Mouse (Mus musculus) forebrain, embryonic 12.5 days (tissue): ENCODE measurements around the gene Itpr2. TPM values are rescaled to one million over a fixed set of nuclear protein-coding genes. Genes with fewer than 3 reads are reported as not detected.
A peak's percentile ranks its signal among the peaks of the same experiment; 100 is the strongest.

ENCODE experiments used
- ATAC-seq: fragments of 200-750 bp; cut with Nextera tagmentation; 2 replicates; pipeline ENCODE4 v1.8.0; 2017; ENCODE audit warnings: moderate TSS enrichment; ENCODE audit not compliant: low FRiP score
- H3K27ac ChIP-seq: fragments of 300-500 bp; sonication (generic); 2 replicates; pipeline ENCODE4 v1.5.1; 2016; ENCODE audit warnings: mild to moderate bottlenecking
- H3K27me3 ChIP-seq: fragments of 300-500 bp; sonication (generic); 2 replicates; pipeline ENCODE4 v1.6.1; 2016; ENCODE audit warnings: mild to moderate bottlenecking
- H3K36me3 ChIP-seq: fragments of 300-500 bp; sonication (generic); replicated peaks from 2 replicates; pipeline ENCODE4 v1.6.1; 2016; ENCODE audit warnings: mild to moderate bottlenecking
- H3K4me1 ChIP-seq: fragments of 300-500 bp; sonication (generic); 2 replicates; pipeline ENCODE4 v1.6.1; 2016
- H3K4me2 ChIP-seq: fragments of 300-500 bp; sonication (generic); 2 replicates; pipeline ENCODE4 v1.6.1; 2016; ENCODE audit warnings: mild to moderate bottlenecking, moderate library complexity
- H3K4me3 ChIP-seq: fragments of 300-500 bp; sonication (generic); replicated peaks from 2 replicates; pipeline ENCODE4 v1.5.1; 2016; ENCODE audit warnings: mild to moderate bottlenecking
- H3K9ac ChIP-seq: fragments of 300-500 bp; sonication (generic); 2 replicates; pipeline ENCODE4 v1.6.1; 2016; ENCODE audit warnings: mild to moderate bottlenecking
- H3K9me3 ChIP-seq: fragments of 300-500 bp; sonication (generic); 2 replicates; pipeline ENCODE4 v1.6.1; 2016
- WGBS: fragments of 180-500 bp; shearing (Covaris S2); methylation state at CpG from one replicate; pipeline ENCODE4 v1.1.7; 2016; 5-methylcytosine and 5-hydroxymethylcytosine counted together
- polyA plus RNA-seq: library from polyadenylated mRNA; unstranded; fragments of >200 nt; fragmentation: Nextera tagmentation; extraction: Ambion mirVana; gene quantifications from 2 replicates; pipeline ENCODE4 v1.2.1, GENCODE M21; 2016

The Itpr2 gene
- polyA plus RNA-seq: 3.0 and 3.4 TPM in 2 replicates

GRCm38 (mm10) chr6:146501866-146502804, at the start of gene Itpr2:
Gene Itpr2 (minus strand): TSS chr6:146502223.
- no peak within 1 kb of the TSS for H3K27ac ChIP-seq
- peaks cover 53% of the 10 kb centered on the region for H3K27me3 ChIP-seq
- H3K36me3 ChIP-seq: no peaks in the 10 kb centered on the region
- H3K4me3 ChIP-seq: peak within 1 kb of the TSS; percentile 67
- under 1% methylated on average over 64 of the region's 70 CpGs for WGBS
- peaks cover 18% of the 10 kb centered on the region for H3K4me1 ChIP-seq
- H3K9me3 ChIP-seq: no peaks in the 10 kb centered on the region
- peak within 1 kb of the TSS; percentile 98 for H3K4me2 ChIP-seq
- peak within 1 kb of the TSS; percentile 62 for H3K9ac ChIP-seq
- ATAC-seq: peak; percentile 93

- Histone ChIP-seq H3K9ac (no peak overlapping the region), H3K27ac (no peak overlapping the region), H3K9me3 (no peaks in the 10 kb centered on the region), H3K36me3 (peaks cover 79% of the 10 kb centered on the region), H3K4me3 (no peak overlapping the region), H3K4me2 (no peak overlapping the region), H3K4me1 (no peaks in the 10 kb centered on the region), H3K27me3 (no peaks in the 10 kb centered on the region)
- ATAC-seq: no peak
Measured at GRCm38 (mm10) chr6:146551326-146551725, 49.3 kb upstream of the Itpr2 start.

GRCm38 (mm10) chr6:146550421-146550820, 48.4 kb upstream of the Itpr2 start:
- ATAC-seq: no peak
- Histone ChIP-seq H3K4me1 (no peaks in the 10 kb centered on the region), H3K27ac (no peak overlapping the region), H3K27me3 (no peaks in the 10 kb centered on the region), H3K4me3 (no peak overlapping the region), H3K36me3 (peaks cover 78% of the 10 kb centered on the region), H3K9me3 (no peaks in the 10 kb centered on the region), H3K4me2 (no peak overlapping the region), H3K9ac (no peak overlapping the region)
- WGBS: 86% methylated on average over 2 of the region's 2 CpGs

- no peaks in the 10 kb centered on the region for H3K9me3 ChIP-seq
- peaks cover 36% of the 10 kb centered on the region for H3K36me3 ChIP-seq
- H3K9ac ChIP-seq: no peak overlapping the region
- no peak overlapping the region for H3K4me2 ChIP-seq
- no peak overlapping the region for H3K4me3 ChIP-seq
- H3K27ac ChIP-seq: no peak overlapping the region
- ATAC-seq: no peak
- H3K4me1 ChIP-seq: no peaks in the 10 kb centered on the region
- 92% methylated on average over 5 of the region's 5 CpGs for WGBS
- no peaks in the 10 kb centered on the region for H3K27me3 ChIP-seq
Measured at GRCm38 (mm10) chr6:146545289-146545865, 43.4 kb upstream of the Itpr2 start.

GRCm38 (mm10) chr6:146544622-146545021, 42.6 kb upstream of the Itpr2 start:
- no peak overlapping the region for H3K4me2 ChIP-seq
- H3K9ac ChIP-seq: no peak overlapping the region
- 93% methylated on average over 1 of the region's 1 CpGs for WGBS
- ATAC-seq: no peak
- no peaks in the 10 kb centered on the region for H3K27me3 ChIP-seq
- no peak overlapping the region for H3K4me3 ChIP-seq
- no peaks in the 10 kb centered on the region for H3K9me3 ChIP-seq
- no peaks in the 10 kb centered on the region for H3K4me1 ChIP-seq
- H3K36me3 ChIP-seq: peaks cover 30% of the 10 kb centered on the region
- H3K27ac ChIP-seq: no peak overlapping the region

GRCm38 (mm10) chr6:146540386-146540785, 38.4 kb upstream of the Itpr2 start:
- Histone ChIP-seq H3K27ac (no peak overlapping the region), H3K9ac (no peak overlapping the region), H3K4me3 (no peak overlapping the region), H3K4me2 (no peak overlapping the region), H3K9me3 (no peaks in the 10 kb centered on the region), H3K27me3 (no peaks in the 10 kb centered on the region), H3K36me3 (no peaks in the 10 kb centered on the region; the same call in 1 of the 2 replicates), H3K4me1 (no peaks in the 10 kb centered on the region)
- no peak for ATAC-seq
- WGBS: 86% methylated on average over 3 of the region's 3 CpGs

GRCm38 (mm10) chr6:146538661-146539060, 36.6 kb upstream of the Itpr2 start:
- Histone ChIP-seq H3K27me3 (no peaks in the 10 kb centered on the region), H3K9me3 (no peaks in the 10 kb centered on the region), H3K4me1 (no peaks in the 10 kb centered on the region), H3K27ac (no peak overlapping the region), H3K36me3 (no peaks in the 10 kb centered on the region), H3K9ac (no peak overlapping the region), H3K4me2 (no peak overlapping the region), H3K4me3 (no peak overlapping the region)
- no peak for ATAC-seq
- 63% methylated on average over 4 of the region's 4 CpGs for WGBS

GRCm38 (mm10) chr6:146538071-146538470, 36.0 kb upstream of the Itpr2 start:
- Histone ChIP-seq H3K4me2 (no peak overlapping the region), H3K9me3 (no peaks in the 10 kb centered on the region), H3K9ac (no peak overlapping the region), H3K27me3 (no peaks in the 10 kb centered on the region), H3K27ac (no peak overlapping the region), H3K4me3 (no peak overlapping the region), H3K36me3 (no peaks in the 10 kb centered on the region), H3K4me1 (no peaks in the 10 kb centered on the region)
- WGBS: 67% methylated on average over 2 of the region's 2 CpGs
- no peak for ATAC-seq

GRCm38 (mm10) chr6:146537111-146537510, 35.1 kb upstream of the Itpr2 start:
- Histone ChIP-seq H3K27ac (no peak overlapping the region), H3K4me3 (no peak overlapping the region), H3K4me1 (no peaks in the 10 kb centered on the region), H3K4me2 (no peak overlapping the region), H3K36me3 (no peaks in the 10 kb centered on the region), H3K9ac (no peak overlapping the region), H3K27me3 (no peaks in the 10 kb centered on the region), H3K9me3 (no peaks in the 10 kb centered on the region)
- ATAC-seq: no peak
- WGBS: 90% methylated on average over 4 of the region's 4 CpGs

- Histone ChIP-seq H3K4me3 (no peak overlapping the region), H3K36me3 (no peaks in the 10 kb centered on the region), H3K9me3 (no peaks in the 10 kb centered on the region), H3K4me1 (no peaks in the 10 kb centered on the region), H3K4me2 (no peak overlapping the region), H3K27me3 (no peaks in the 10 kb centered on the region), H3K9ac (no peak overlapping the region), H3K27ac (no peak overlapping the region)
- ATAC-seq: no peak
- WGBS: 96% methylated on average over 5 of the region's 5 CpGs
Measured at GRCm38 (mm10) chr6:146535501-146535900, 33.5 kb upstream of the Itpr2 start.

GRCm38 (mm10) chr6:146533146-146533545, 31.1 kb upstream of the Itpr2 start:
- 89% methylated on average over 4 of the region's 4 CpGs for WGBS
- Histone ChIP-seq H3K27ac (no peak overlapping the region), H3K27me3 (no peaks in the 10 kb centered on the region), H3K9ac (no peak overlapping the region), H3K36me3 (no peaks in the 10 kb centered on the region), H3K4me2 (no peak overlapping the region), H3K9me3 (no peaks in the 10 kb centered on the region), H3K4me3 (no peak overlapping the region), H3K4me1 (no peaks in the 10 kb centered on the region)
- ATAC-seq: no peak

- no peak overlapping the region for H3K9ac ChIP-seq
- H3K4me2 ChIP-seq: no peak overlapping the region
- H3K36me3 ChIP-seq: no peaks in the 10 kb centered on the region
- no peaks in the 10 kb centered on the region for H3K9me3 ChIP-seq
- 94% methylated on average over 5 of the region's 5 CpGs for WGBS
- H3K27ac ChIP-seq: no peak overlapping the region
- no peak overlapping the region for H3K4me3 ChIP-seq
- no peaks in the 10 kb centered on the region for H3K27me3 ChIP-seq
- ATAC-seq: no peak
- H3K4me1 ChIP-seq: no peaks in the 10 kb centered on the region
Measured at GRCm38 (mm10) chr6:146530769-146531168, 28.7 kb upstream of the Itpr2 start.

GRCm38 (mm10) chr6:146530363-146530762, 28.3 kb upstream of the Itpr2 start:
- no peaks in the 10 kb centered on the region for H3K9me3 ChIP-seq
- no peak overlapping the region for H3K4me3 ChIP-seq
- no peaks in the 10 kb centered on the region for H3K27me3 ChIP-seq
- no peak for ATAC-seq
- no peaks in the 10 kb centered on the region for H3K4me1 ChIP-seq
- H3K27ac ChIP-seq: no peak overlapping the region
- WGBS: 84% methylated on average over 7 of the region's 7 CpGs
- no peak overlapping the region for H3K9ac ChIP-seq
- H3K36me3 ChIP-seq: no peaks in the 10 kb centered on the region
- H3K4me2 ChIP-seq: no peak overlapping the region
